Mouse (Mus musculus) megakaryocyte, embryonic 14.5 days (primary cell): ENCODE measurements around the gene Wdr11.

Experiments
- FLI1 ChIP-seq: IDR thresholded peaks from 2 replicates; pipeline ENCODE4 v1.6.1; 2012; ENCODE audit warnings: low read length, inconsistent platforms, mixed read lengths
- GATA1 ChIP-seq: IDR thresholded peaks from 3 replicates; pipeline ENCODE4 v1.6.1; 2012; ENCODE audit warnings: mixed read lengths, low read length, inconsistent platforms, borderline replicate concordance

DNA sequence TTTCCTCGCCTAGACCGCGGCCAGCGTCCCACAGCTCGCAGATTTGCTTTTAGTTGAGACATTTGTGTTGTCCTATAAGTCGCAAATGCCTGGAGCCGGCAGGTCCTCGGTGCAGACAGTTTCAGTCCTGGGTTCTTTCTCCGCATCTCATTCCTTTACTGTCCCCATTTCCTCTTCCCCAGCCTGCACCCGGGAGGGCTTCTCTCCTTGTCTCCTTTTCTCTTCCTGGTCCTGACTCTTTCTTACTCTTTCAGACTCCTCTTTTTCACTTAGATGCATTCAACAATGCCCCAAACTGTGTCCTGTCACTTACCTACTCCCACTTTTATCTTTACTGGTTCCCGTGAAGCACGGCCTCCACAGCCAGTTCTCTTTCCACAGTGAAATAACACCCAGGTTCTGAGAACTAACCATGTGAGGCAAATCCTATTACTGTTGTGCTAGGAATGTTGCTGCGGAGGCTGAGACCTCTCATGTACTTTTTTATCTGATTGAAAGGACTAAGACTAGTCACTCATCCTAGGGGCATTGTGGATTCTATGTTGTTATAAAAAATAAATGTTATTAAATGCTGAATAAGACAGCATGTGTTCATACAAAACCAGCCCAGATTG is 576 bp downstream of the Wdr11 start:
- TF ChIP-seq GATA1 (no peak), FLI1 (no peak)
